8 mouse cellular contexts compared by ENCODE assay signal in genomic region chr12:39510073-39510812, GRCm38 (mm10).
DNase-seq lines count a peak whose midpoint lies in the region; ATAC-seq and TF ChIP-seq lines count a peak whose summit lies in the region.

No protein-coding gene starts in this region.

- no peak overlapping the region for H3K9ac ChIP-seq in ES-Bruce4 (ENCODE audit: low read depth, poor library complexity, severe bottlenecking)
- no peak overlapping the region for H3K9ac ChIP-seq in embryonic facial prominence, embryonic 14.5 days (ENCODE audit: low read depth, low read length)
- H3K9ac ChIP-seq in heart, embryonic 15.5 days = no peak overlapping the region
- no peak overlapping the region for H3K9ac ChIP-seq in liver, embryonic 14.5 days (replicated peaks)
- peak overlapping the region; percentile 32 for H3K9ac ChIP-seq in neural tube, embryonic 15.5 days (replicated peaks)

- 29% methylated on average over 13 of the region's 13 CpGs for WGBS in bone marrow, adult 2 months
- 17% methylated on average over 13 of the region's 13 CpGs for WGBS in embryonic facial prominence, embryonic 14.5 days
- 24% methylated on average over 13 of the region's 13 CpGs for WGBS in heart, embryonic 15.5 days
- 21% methylated on average over 13 of the region's 13 CpGs for WGBS in liver, embryonic 14.5 days (ENCODE audit: insufficient replicate concordance)
- 15% methylated on average over 13 of the region's 13 CpGs for WGBS in neural tube, embryonic 15.5 days

- peak overlapping the region; percentile 40; the same call in 1 of the 2 replicates for H3K4me2 ChIP-seq in embryonic facial prominence, embryonic 14.5 days (ENCODE audit: low read depth, low read length)
- peak overlapping the region; percentile 33; the same call in 1 of the 2 replicates for H3K4me2 ChIP-seq in heart, embryonic 15.5 days
- H3K4me2 ChIP-seq in liver, embryonic 14.5 days (ENCODE audit: low read depth) = no peak overlapping the region
- peak overlapping the region; percentile 55 for H3K4me2 ChIP-seq in neural tube, embryonic 15.5 days

- no peak overlapping the region for H3K27ac ChIP-seq in ES-Bruce4 (ENCODE audit: insufficient read depth, low read length)
- no peak overlapping the region for H3K27ac ChIP-seq in bone marrow, adult 2 months (ENCODE audit: control insufficient read depth, insufficient read depth, low read depth, low read length, poor library complexity)
- H3K27ac ChIP-seq in embryonic facial prominence, embryonic 14.5 days (replicated peaks; ENCODE audit: low read depth, low read length) = no peak overlapping the region
- no peak overlapping the region for H3K27ac ChIP-seq in heart, embryonic 15.5 days
- H3K27ac ChIP-seq in liver, embryonic 14.5 days = no peak overlapping the region
- H3K27ac ChIP-seq in neural tube, embryonic 15.5 days (replicated peaks) = no peak overlapping the region

- peak; percentile 92 for DNase-seq in embryonic facial prominence, embryonic 14.5 days (ENCODE audit: low spot score)
- DNase-seq in kidney, postnatal 10 days = peak; percentile 77
- DNase-seq in liver, embryonic 14.5 days (ENCODE audit: low read depth in 3 of 3, low spot score in 3 of 3) = peak; percentile 7 to 13 (median 9)
- peak; percentile 24 to 35 for DNase-seq in thymus, postnatal 36 days

- H3K27me3 ChIP-seq in ES-Bruce4 (ENCODE audit: control insufficient read depth, insufficient read depth, low read length, poor library complexity, severe bottlenecking) = no peaks in the 10 kb centered on the region
- no peaks in the 10 kb centered on the region for H3K27me3 ChIP-seq in embryonic facial prominence, embryonic 14.5 days (replicated peaks; ENCODE audit: control insufficient read depth, insufficient read depth, low read length)
- no peaks in the 10 kb centered on the region for H3K27me3 ChIP-seq in heart, embryonic 15.5 days
- H3K27me3 ChIP-seq in liver, embryonic 14.5 days (ENCODE audit: control insufficient read depth, insufficient read depth, low read length) = no peaks in the 10 kb centered on the region
- no peaks in the 10 kb centered on the region for H3K27me3 ChIP-seq in neural tube, embryonic 15.5 days (replicated peaks)

- peak; percentile 95 for ATAC-seq in embryonic facial prominence, embryonic 14.5 days (ENCODE audit: low read depth)
- 0 out of 2 replicates have a peak, but pooled peaks have one; percentile 53 for ATAC-seq in heart, embryonic 15.5 days (replicated peaks; ENCODE audit: insufficient number of reproducible peaks, insufficient read depth, low FRiP score, low read depth)
- no peak for ATAC-seq in liver, embryonic 14.5 days (ENCODE audit: insufficient read depth)
- peak; percentile 93 for ATAC-seq in neural tube, embryonic 15.5 days (ENCODE audit: low FRiP score)

- H3K4me3 ChIP-seq in ES-Bruce4 (ENCODE audit: low read depth, low read length) = no peak overlapping the region
- no peak overlapping the region for H3K4me3 ChIP-seq in bone marrow, adult 2 months (replicated peaks; ENCODE audit: control insufficient read depth, low read depth, low read length)
- no peak overlapping the region for H3K4me3 ChIP-seq in embryonic facial prominence, embryonic 14.5 days (ENCODE audit: low read depth, low read length)
- H3K4me3 ChIP-seq in heart, embryonic 15.5 days = no peak overlapping the region
- no peak overlapping the region for H3K4me3 ChIP-seq in liver, embryonic 14.5 days (ENCODE audit: insufficient read depth in 1 of 2, low read depth in 2 of 2, low read length in 2 of 2)
- H3K4me3 ChIP-seq in neural tube, embryonic 15.5 days (replicated peaks) = peak overlapping the region; percentile 26

- no peaks in the 10 kb centered on the region for H3K4me1 ChIP-seq in ES-Bruce4 (ENCODE audit: control insufficient read depth, insufficient read depth, low read length)
- H3K4me1 ChIP-seq in bone marrow, adult 2 months (ENCODE audit: control insufficient read depth, insufficient read depth, low read length) = no peaks in the 10 kb centered on the region
- no peaks in the 10 kb centered on the region for H3K4me1 ChIP-seq in embryonic facial prominence, embryonic 14.5 days (ENCODE audit: control insufficient read depth, insufficient read depth, low read length)
- H3K4me1 ChIP-seq in heart, embryonic 15.5 days (replicated peaks) = no peaks in the 10 kb centered on the region
- H3K4me1 ChIP-seq in liver, embryonic 14.5 days (replicated peaks; ENCODE audit: control insufficient read depth in 2 of 2, insufficient read depth in 2 of 2, low read length in 1 of 2) = no peaks in the 10 kb centered on the region
- H3K4me1 ChIP-seq in neural tube, embryonic 15.5 days = peaks cover 5% of the 10 kb centered on the region

- TF ChIP-seq CTCF in ES-Bruce4 (IDR thresholded peaks at IDR 0.05; ENCODE audit: low read depth, low read length) = peak; percentile 15
- TF ChIP-seq CTCF in bone marrow, adult 2 months (IDR thresholded peaks at IDR 0.05; ENCODE audit: control insufficient read depth, insufficient read depth, low read length) = peak; percentile 49
- peak; percentile 75 for TF ChIP-seq CTCF in liver, embryonic 14.5 days (IDR thresholded peaks at IDR 0.05; ENCODE audit: low read depth)

- TF ChIP-seq EP300 in ES-Bruce4 (IDR thresholded peaks at IDR 0.05; ENCODE audit: insufficient read depth, low read depth, low read length) = no peak
- TF ChIP-seq EP300 in liver, embryonic 14.5 days (IDR thresholded peaks at IDR 0.05; ENCODE audit: low read depth) = no peak

- no peaks in the 10 kb centered on the region for H3K36me3 ChIP-seq in ES-Bruce4 (ENCODE audit: control insufficient read depth, insufficient read depth, low read length, poor library complexity, severe bottlenecking)
- H3K36me3 ChIP-seq in embryonic facial prominence, embryonic 14.5 days (ENCODE audit: control insufficient read depth, insufficient read depth, low read length) = no peaks in the 10 kb centered on the region
- H3K36me3 ChIP-seq in heart, embryonic 15.5 days = no peaks in the 10 kb centered on the region
- H3K36me3 ChIP-seq in liver, embryonic 14.5 days (replicated peaks; ENCODE audit: control insufficient read depth, insufficient read depth, low read depth) = no peaks in the 10 kb centered on the region
- no peaks in the 10 kb centered on the region for H3K36me3 ChIP-seq in neural tube, embryonic 15.5 days

- TF ChIP-seq POLR2A in ES-Bruce4 (IDR thresholded peaks at IDR 0.05; ENCODE audit: insufficient read depth, low read length) = no peak
- TF ChIP-seq POLR2A in bone marrow, adult 2 months (IDR thresholded peaks at IDR 0.05; ENCODE audit: borderline replicate concordance, control insufficient read depth, low read depth, low read length) = no peak

- no peaks in the 10 kb centered on the region for H3K9me3 ChIP-seq in ES-Bruce4 (replicated peaks; ENCODE audit: control insufficient read depth, insufficient read depth, low read length, poor library complexity, severe bottlenecking)
- H3K9me3 ChIP-seq in embryonic facial prominence, embryonic 14.5 days (ENCODE audit: control insufficient read depth, low read length) = no peaks in the 10 kb centered on the region
- no peaks in the 10 kb centered on the region for H3K9me3 ChIP-seq in heart, embryonic 15.5 days (replicated peaks)
- no peaks in the 10 kb centered on the region for H3K9me3 ChIP-seq in liver, embryonic 14.5 days (ENCODE audit: control insufficient read depth, low read length)
- H3K9me3 ChIP-seq in neural tube, embryonic 15.5 days (replicated peaks) = no peaks in the 10 kb centered on the region

Comparison
In these comparisons a context has a peak if more than half of its experiments do, and no peak if none do; other contexts are left out.
1. CTCF ChIP-seq: peak in every context shown above with its lines; median percentile 75 in liver, embryonic 14.5 days; 49 in bone marrow, adult 2 months; 15 in ES-Bruce4.
2. DNase-seq: peak in every context shown above with its lines; median percentile 92 in embryonic facial prominence, embryonic 14.5 days; 77 in kidney, postnatal 10 days; 30 in thymus, postnatal 36 days; 9 in liver, embryonic 14.5 days.